Mouse (Mus musculus): ENCODE data around the gene Cdc123. TPM values are rescaled to one million over a fixed set of nuclear protein-coding genes. Genes with fewer than 3 reads are reported as not detected.

Cdc123 gene
- total RNA-seq, 1 experiment from 2014 or later, result 124 TPM

Other genes starting within 250 kb of the Cdc123 start
- gene Camk1d, start 130.6 kb downstream of the Cdc123 start, total RNA-seq (2021), result 7.4 and 8.7 TPM in 2 replicates
- gene Nudt5, start 145 bp downstream of the Cdc123 start, total RNA-seq (2021), result 42.2 and 42.9 TPM in 2 replicates
- 0.86 and 1.4 TPM in 2 replicates for gene Gm13199, start 17.8 kb upstream of the Cdc123 start, total RNA-seq (2021)
- 40.2 and 42.2 TPM in 2 replicates for gene Sec61a2, start 50.3 kb upstream of the Cdc123 start, total RNA-seq (2021)
- 11.6 and 18.6 TPM in 2 replicates for gene Dhtkd1, start 97.6 kb upstream of the Cdc123 start, total RNA-seq (2021)
- gene Upf2, start 106.3 kb upstream of the Cdc123 start, total RNA-seq (2021), result 24.4 and 25.5 TPM in 2 replicates

Measured in adrenal gland, postnatal 14 days (tissue).